Mouse (Mus musculus) midbrain, postnatal 0 days (tissue): ENCODE data around the gene Fgg. TPM values are rescaled to one million over a fixed set of nuclear protein-coding genes. Genes with fewer than 3 reads are reported as not detected.

Source experiments
- ATAC-seq: fragments of 200-750 bp; cut with Nextera tagmentation; 2 replicates; pipeline ENCODE4 v1.8.0; 2017; ENCODE audit warnings: moderate number of reproducible peaks, mild to moderate bottlenecking, moderate TSS enrichment, moderate library complexity; ENCODE audit not compliant: low FRiP score
- DNase-seq: peaks from one replicate; pipeline ENCODE4 v3.0.0-alpha.2; 2015; ENCODE audit warnings: low spot score
- H3K27ac ChIP-seq: fragments of 300-500 bp; sonication (generic); 2 replicates; pipeline ENCODE4 v1.5.1; 2014; ENCODE audit warnings: low read depth, mild to moderate bottlenecking, low read length, mixed read lengths
- H3K27me3 ChIP-seq: fragments of 300-500 bp; sonication (generic); 2 replicates; pipeline ENCODE4 v1.6.1; 2014; ENCODE audit warnings: low read length, control low read depth, mixed read lengths; ENCODE audit not compliant: insufficient read depth
- H3K36me3 ChIP-seq: fragments of 300-500 bp; sonication (generic); 2 replicates; pipeline ENCODE4 v1.6.1; 2014; ENCODE audit warnings: low read length, control low read depth, mixed read lengths; ENCODE audit not compliant: insufficient read depth
- H3K4me1 ChIP-seq: fragments of 300-500 bp; sonication (generic); 2 replicates; pipeline ENCODE4 v1.6.1; 2014; ENCODE audit warnings: mild to moderate bottlenecking, control low read depth, antibody characterized with exemption, low read length, mixed read lengths; ENCODE audit not compliant: insufficient read depth
- H3K4me2 ChIP-seq: fragments of 300-500 bp; sonication (generic); 2 replicates; pipeline ENCODE4 v1.6.1; 2014; ENCODE audit warnings: low read depth, mild to moderate bottlenecking, low read length, mixed read lengths; ENCODE audit not compliant: poor library complexity, severe bottlenecking
- H3K4me3 ChIP-seq: fragments of 300-500 bp; sonication (generic); 2 replicates; pipeline ENCODE4 v1.5.1; 2014; ENCODE audit warnings: low read depth, mild to moderate bottlenecking, low read length, moderate library complexity
- H3K9ac ChIP-seq: fragments of 300-500 bp; sonication (generic); replicated peaks from 2 replicates; pipeline ENCODE4 v1.6.1; 2014; ENCODE audit warnings: mild to moderate bottlenecking, low read length, moderate library complexity, mixed read lengths; ENCODE audit not compliant: poor library complexity, severe bottlenecking
- H3K9me3 ChIP-seq: fragments of 300-500 bp; sonication (generic); 2 replicates; pipeline ENCODE4 v1.6.1; 2016; ENCODE audit warnings: low read length, control low read depth
- CTCF ChIP-seq: IDR thresholded peaks from 2 replicates; pipeline ENCODE4 v1.5.1; 2016; ENCODE audit warnings: antibody characterized with exemption, mild to moderate bottlenecking
- WGBS: fragments of 180-500 bp; shearing (Covaris S2); extraction: QIAGEN DNeasy Blood & Tissue Kit; methylation state at CpG from one replicate; pipeline ENCODE4 v1.1.7; 2014; 5-methylcytosine and 5-hydroxymethylcytosine counted together
- polyA plus RNA-seq: library from polyadenylated mRNA; unstranded; fragments of >200 nt; fragmentation: Nextera tagmentation; extraction: Ambion mirVana; gene quantifications from 2 replicates; pipeline ENCODE4 v1.2.1, GENCODE M21; 2015
- total RNA-seq: library from RNA; depleted of rRNA; stranded (reverse); fragments of >200 nt; gene quantifications from 2 replicates; pipeline ENCODE4 v1.2.3, GENCODE M21; 2014

Fgg gene
- total and polyA plus RNA-seq, 2 experiments from 2014 or later: 0.09 TPM; not detected in 1

GRCm38 (mm10) chr3:83013951-83014350 lies 6.4 kb downstream of the Fgg start:
- Histone ChIP-seq H3K4me1 (no peaks in the 10 kb centered on the region), H3K4me3 (no peak overlapping the region), H3K9ac (no peak overlapping the region), H3K4me2 (no peak overlapping the region), H3K27me3 (no peaks in the 10 kb centered on the region), H3K27ac (no peak overlapping the region), H3K36me3 (no peaks in the 10 kb centered on the region), H3K9me3 (no peaks in the 10 kb centered on the region)
- no peak for DNase-seq
- no peak for TF ChIP-seq CTCF
- WGBS: 92% methylated on average over 10 of the region's 10 CpGs
- no peak for ATAC-seq

DNA sequence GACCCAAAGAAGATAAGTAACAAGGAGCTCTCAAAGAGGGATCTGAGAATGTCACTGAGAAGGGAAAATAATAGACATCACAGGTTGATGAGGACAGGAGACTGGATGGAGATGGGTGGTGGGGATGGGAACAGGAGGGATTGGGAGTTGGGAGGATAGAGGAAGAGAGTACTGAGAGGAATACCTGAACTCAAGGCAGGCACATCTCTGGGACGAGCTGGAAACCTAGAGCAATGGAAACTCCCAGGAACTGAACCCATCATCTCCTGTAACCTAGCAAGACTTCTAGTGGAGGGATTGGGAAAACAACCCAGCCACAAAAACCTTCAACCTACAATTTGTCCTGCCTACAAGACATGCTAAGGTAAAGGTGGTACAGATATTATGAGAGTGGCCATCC lies 8.7 kb downstream of the Fgg start:
- no peak for TF ChIP-seq CTCF
- DNase-seq (no peak), ATAC-seq (no peak)
- Histone ChIP-seq H3K4me3 (no peak overlapping the region), H3K27ac (no peak overlapping the region), H3K27me3 (no peaks in the 10 kb centered on the region), H3K36me3 (no peaks in the 10 kb centered on the region), H3K9ac (no peak overlapping the region), H3K4me1 (no peaks in the 10 kb centered on the region), H3K4me2 (no peak overlapping the region), H3K9me3 (no peaks in the 10 kb centered on the region)
- WGBS: 86% methylated on average over 1 of the region's 1 CpGs

DNA sequence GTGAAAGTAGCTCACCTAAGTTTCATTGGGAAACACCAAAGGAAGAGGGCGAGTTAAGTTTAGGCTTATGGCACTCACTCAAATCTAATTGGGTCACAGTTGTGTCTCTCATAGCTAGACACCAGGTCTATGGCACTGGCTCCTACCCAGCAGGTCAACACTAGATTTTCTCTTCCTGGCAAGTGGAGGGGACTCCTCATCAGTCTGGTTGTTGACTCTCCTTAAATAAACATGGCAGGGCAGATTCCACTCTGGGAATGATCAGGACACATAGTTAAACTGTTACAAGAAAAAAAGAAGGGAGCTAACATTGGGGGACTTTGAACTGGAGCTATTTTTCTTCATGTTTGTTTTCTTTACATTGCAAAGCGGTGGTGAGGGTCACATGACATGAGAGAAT lies 12.9 kb downstream of the Fgg start:
- Histone ChIP-seq H3K4me2 (no peak overlapping the region), H3K4me3 (no peak overlapping the region), H3K9me3 (no peaks in the 10 kb centered on the region), H3K36me3 (no peaks in the 10 kb centered on the region), H3K4me1 (no peaks in the 10 kb centered on the region), H3K27me3 (no peaks in the 10 kb centered on the region), H3K27ac (no peak overlapping the region), H3K9ac (no peak overlapping the region)
- TF ChIP-seq CTCF: no peak
- no peak for ATAC-seq
- WGBS: 80% methylated on average over 2 of the region's 2 CpGs
- no peak for DNase-seq

DNA sequence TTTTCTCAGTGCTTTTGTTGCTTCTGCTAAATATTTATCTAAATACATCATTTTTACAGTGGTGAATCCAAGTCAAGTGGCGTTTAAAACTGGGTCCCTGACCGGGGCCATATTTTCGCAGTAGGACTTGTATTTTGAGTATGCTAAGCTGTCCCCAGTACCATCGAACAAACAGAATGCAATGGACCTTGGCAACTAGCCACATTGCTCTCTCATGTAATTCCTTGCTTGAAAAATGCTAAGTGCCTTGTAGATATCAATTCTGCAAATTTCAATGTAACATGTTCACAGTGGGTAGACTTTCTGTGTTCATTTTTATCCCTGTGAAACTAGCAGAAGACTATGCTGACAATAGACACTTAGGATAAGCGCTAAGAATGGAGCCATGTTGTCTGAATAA lies 13.7 kb downstream of the Fgg start:
- TF ChIP-seq CTCF: no peak
- no peaks in the 10 kb centered on the region for H3K9me3 ChIP-seq
- H3K4me1 ChIP-seq: no peaks in the 10 kb centered on the region
- no peak for DNase-seq
- no peaks in the 10 kb centered on the region for H3K36me3 ChIP-seq
- no peak overlapping the region for H3K27ac ChIP-seq
- no peak overlapping the region for H3K4me2 ChIP-seq
- ATAC-seq: no peak
- WGBS: 90% methylated on average over 5 of the region's 5 CpGs
- no peak overlapping the region for H3K4me3 ChIP-seq
- no peaks in the 10 kb centered on the region for H3K27me3 ChIP-seq
- no peak overlapping the region for H3K9ac ChIP-seq

DNA sequence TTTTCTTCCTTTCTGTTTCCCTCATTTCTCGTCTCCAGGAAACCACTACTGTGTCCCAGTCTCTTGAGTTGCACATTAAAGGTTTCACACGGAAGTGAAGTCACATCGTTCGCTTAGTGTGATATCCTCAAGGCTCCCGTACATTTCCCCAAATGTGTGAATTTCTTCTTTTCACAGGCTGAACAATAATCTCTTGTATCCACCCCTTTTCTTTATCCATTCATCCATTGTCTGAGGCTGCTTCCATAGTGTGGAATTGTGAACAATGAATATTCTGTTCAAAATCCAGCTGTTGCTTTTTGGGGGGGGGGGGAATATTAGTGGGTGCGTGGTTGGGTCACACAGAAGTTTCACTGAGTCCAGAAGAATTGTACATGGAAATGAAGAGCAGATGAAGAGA lies 17.5 kb downstream of the Fgg start:
- no peak for TF ChIP-seq CTCF
- H3K36me3 ChIP-seq: no peaks in the 10 kb centered on the region
- H3K9me3 ChIP-seq: no peaks in the 10 kb centered on the region
- no peaks in the 10 kb centered on the region for H3K4me1 ChIP-seq
- no peak overlapping the region for H3K4me3 ChIP-seq
- H3K27ac ChIP-seq: no peak overlapping the region
- H3K9ac ChIP-seq: no peak overlapping the region
- no peak overlapping the region for H3K4me2 ChIP-seq
- H3K27me3 ChIP-seq: no peaks in the 10 kb centered on the region
- DNase-seq (no peak), ATAC-seq (no peak)
- 63% methylated on average over 6 of the region's 6 CpGs for WGBS

GRCm38 (mm10) chr3:83025475-83026301 lies 18.2 kb downstream of the Fgg start, which contains the start of gene Fga:
Gene Fga, plus strand, starts transcription at chr3:83026076.
- Histone ChIP-seq H3K9me3 (no peaks in the 10 kb centered on the region), H3K36me3 (no peaks in the 10 kb centered on the region), H3K4me3 (no peak within 1 kb of the TSS), H3K27me3 (no peaks in the 10 kb centered on the region), H3K27ac (no peak within 1 kb of the TSS), H3K4me2 (no peak within 1 kb of the TSS), H3K9ac (no peak within 1 kb of the TSS), H3K4me1 (no peaks in the 10 kb centered on the region)
- WGBS: 78% methylated on average over 9 of the region's 9 CpGs
- no peak for DNase-seq
- TF ChIP-seq CTCF: no peak
- no peak for ATAC-seq
